Mouse (Mus musculus) layer of hippocampus, adult 11-12 months (tissue): ENCODE measurements around the gene Nkx2-4.

Experiments used
- DNase-seq: peaks from one replicate; pipeline ENCODE4 v3.0.0; 2022; ENCODE audit warnings: low spot score

The Nkx2-4 gene

GRCm38 (mm10) chr2:147085072-147085870, at the start of gene Nkx2-4:
Gene Nkx2-4 (minus strand): TSS chr2:147085445.
- DNase-seq = no peak

- no peak for DNase-seq
Observed at GRCm38 (mm10) chr2:147127366-147127765, 42.1 kb upstream of the Nkx2-4 start.

GRCm38 (mm10) chr2:147119736-147120135, 34.5 kb upstream of the Nkx2-4 start:
- DNase-seq = no peak

- DNase-seq = no peak
Observed at GRCm38 (mm10) chr2:147086441-147086840, 1.2 kb upstream of the Nkx2-4 start.

GRCm38 (mm10) chr2:147085937-147086336, 692 bp upstream of the Nkx2-4 start:
- no peak for DNase-seq

- no peak for DNase-seq
Observed at GRCm38 (mm10) chr2:147084366-147085071, 726 bp downstream of the Nkx2-4 start.

GRCm38 (mm10) chr2:147083471-147084365, 1.5 kb downstream of the Nkx2-4 start:
- DNase-seq = no peak

- no peak for DNase-seq
Observed at GRCm38 (mm10) chr2:147082391-147082790, 2.9 kb downstream of the Nkx2-4 start.

GRCm38 (mm10) chr2:147074399-147074798, 10.8 kb downstream of the Nkx2-4 start:
- DNase-seq = no peak

GRCm38 (mm10) chr2:147073962-147074361, 11.3 kb downstream of the Nkx2-4 start:
- DNase-seq = no peak

- DNase-seq = no peak
Observed at GRCm38 (mm10) chr2:147070305-147070704, 14.9 kb downstream of the Nkx2-4 start.

- no peak for DNase-seq
Observed at GRCm38 (mm10) chr2:147069077-147069476, 16.2 kb downstream of the Nkx2-4 start.

GRCm38 (mm10) chr2:147067480-147068246, 17.6 kb downstream of the Nkx2-4 start:
- DNase-seq = no peak

- DNase-seq = no peak
Observed at GRCm38 (mm10) chr2:147053229-147053892, 31.9 kb downstream of the Nkx2-4 start.

GRCm38 (mm10) chr2:147047051-147047450, 38.2 kb downstream of the Nkx2-4 start:
- DNase-seq = no peak

GRCm38 (mm10) chr2:147035864-147036263, 49.4 kb downstream of the Nkx2-4 start:
- DNase-seq = no peak
